Mouse (Mus musculus) megakaryocyte, embryonic 14.5 days (primary cell): ENCODE measurements around the gene Gm20388. TPM values are rescaled to one million over a fixed set of nuclear protein-coding genes. Genes with fewer than 3 reads are reported as not detected.
A peak's percentile ranks its signal among the peaks of the same experiment; 100 is the strongest.

Source experiments
- H3K27me3 ChIP-seq: replicated peaks from 2 replicates; pipeline ENCODE3; 2012; ENCODE audit warnings: inconsistent platforms
- H3K36me3 ChIP-seq: replicated peaks from 2 replicates; pipeline ENCODE3; 2012; ENCODE audit warnings: low read length, inconsistent platforms, mixed read lengths
- H3K4me1 ChIP-seq: 2 replicates; pipeline ENCODE4 v1.6.1; 2012; ENCODE audit warnings: inconsistent platforms
- H3K4me3 ChIP-seq: replicated peaks from 2 replicates; pipeline ENCODE3; 2012; ENCODE audit warnings: moderate library complexity, mild to moderate bottlenecking, inconsistent platforms
- H3K9me3 ChIP-seq: 2 replicates; pipeline ENCODE4 v1.6.1; 2012; ENCODE audit warnings: inconsistent platforms
- FLI1 ChIP-seq: IDR thresholded peaks from 2 replicates; pipeline ENCODE4 v1.6.1; 2012; ENCODE audit warnings: low read length, inconsistent platforms, mixed read lengths
- GATA1 ChIP-seq: IDR thresholded peaks from 3 replicates; pipeline ENCODE4 v1.6.1; 2012; ENCODE audit warnings: mixed read lengths, low read length, inconsistent platforms, borderline replicate concordance
- polyA plus RNA-seq: library from polyadenylated mRNA; stranded (reverse); fragments of >175 nt; gene quantifications from 2 replicates; pipeline ENCODE4 v1.2.3, GENCODE M21; 2012; ENCODE audit warnings: low replicate concordance; ENCODE audit not compliant: insufficient read depth

Gene Gm20388
- polyA plus RNA-seq, 1 experiment, result 111 TPM

GRCm38 (mm10) chr8:120310063-120310462, 399.4 kb downstream of the Gm20388 start:
- H3K4me3 ChIP-seq, result no peak overlapping the region
- H3K9me3 ChIP-seq, result no peaks in the 10 kb centered on the region
- peaks cover 47% of the 10 kb centered on the region for H3K27me3 ChIP-seq
- no peaks in the 10 kb centered on the region for H3K36me3 ChIP-seq
- peaks cover 56% of the 10 kb centered on the region for H3K4me1 ChIP-seq
- TF ChIP-seq FLI1 (no peak), GATA1 (no peak)

GRCm38 (mm10) chr8:120312452-120312851, 401.8 kb downstream of the Gm20388 start:
- Histone ChIP-seq H3K27me3 (peaks cover 64% of the 10 kb centered on the region), H3K9me3 (no peaks in the 10 kb centered on the region)

GRCm38 (mm10) chr8:120313674-120314073, 403.0 kb downstream of the Gm20388 start:
- TF ChIP-seq FLI1 (no peak), GATA1 (no peak)
- H3K4me3 ChIP-seq, result no peak overlapping the region
- no peaks in the 10 kb centered on the region for H3K36me3 ChIP-seq
- peaks cover 64% of the 10 kb centered on the region for H3K27me3 ChIP-seq
- H3K4me1 ChIP-seq, result peaks cover 35% of the 10 kb centered on the region
- no peaks in the 10 kb centered on the region for H3K9me3 ChIP-seq

More at GRCm38 (mm10) chr8:120312452-120312851, 401.8 kb downstream of the Gm20388 start:
- Histone ChIP-seq H3K4me1 (peaks cover 47% of the 10 kb centered on the region), H3K36me3 (no peaks in the 10 kb centered on the region), H3K4me3 (peak overlapping the region; percentile 24)
- TF ChIP-seq FLI1 (no peak), GATA1 (no peak)

GRCm38 (mm10) chr8:120314932-120315331, 404.3 kb downstream of the Gm20388 start:
- Histone ChIP-seq H3K4me1 (peaks cover 44% of the 10 kb centered on the region), H3K9me3 (no peaks in the 10 kb centered on the region), H3K27me3 (peaks cover 53% of the 10 kb centered on the region), H3K36me3 (no peaks in the 10 kb centered on the region), H3K4me3 (no peak overlapping the region)
- TF ChIP-seq FLI1 (no peak), GATA1 (no peak)

GRCm38 (mm10) chr8:120315644-120316043, 405.0 kb downstream of the Gm20388 start:
- Histone ChIP-seq H3K9me3 (no peaks in the 10 kb centered on the region), H3K27me3 (peaks cover 46% of the 10 kb centered on the region), H3K4me1 (peaks cover 51% of the 10 kb centered on the region), H3K36me3 (no peaks in the 10 kb centered on the region), H3K4me3 (no peak overlapping the region)
- no peak for TF ChIP-seq FLI1
- no peak for TF ChIP-seq GATA1

- Histone ChIP-seq H3K36me3 (no peaks in the 10 kb centered on the region), H3K4me3 (no peak overlapping the region), H3K27me3 (peaks cover 40% of the 10 kb centered on the region), H3K4me1 (peaks cover 50% of the 10 kb centered on the region), H3K9me3 (no peaks in the 10 kb centered on the region)
- no peak for TF ChIP-seq GATA1
- no peak for TF ChIP-seq FLI1
These were observed 406.1 kb downstream of the Gm20388 start for GRCm38 (mm10) chr8:120316707-120317106.

- TF ChIP-seq FLI1 (no peak), GATA1 (no peak)
- Histone ChIP-seq H3K4me1 (peaks cover 49% of the 10 kb centered on the region), H3K27me3 (peaks cover 38% of the 10 kb centered on the region), H3K9me3 (no peaks in the 10 kb centered on the region), H3K36me3 (no peaks in the 10 kb centered on the region), H3K4me3 (no peak overlapping the region)
These were observed 406.6 kb downstream of the Gm20388 start for GRCm38 (mm10) chr8:120317118-120317824.

- no peaks in the 10 kb centered on the region for H3K36me3 ChIP-seq
- H3K27me3 ChIP-seq, result peaks cover 37% of the 10 kb centered on the region
- H3K4me1 ChIP-seq, result peaks cover 52% of the 10 kb centered on the region
- H3K4me3 ChIP-seq, result no peak overlapping the region
- H3K9me3 ChIP-seq, result no peaks in the 10 kb centered on the region
- TF ChIP-seq GATA1 (no peak), FLI1 (no peak)
These were observed 407.9 kb downstream of the Gm20388 start for GRCm38 (mm10) chr8:120318476-120318991.

- Histone ChIP-seq H3K4me3 (peak overlapping the region; percentile 65), H3K4me1 (peaks cover 58% of the 10 kb centered on the region), H3K36me3 (no peaks in the 10 kb centered on the region), H3K9me3 (no peaks in the 10 kb centered on the region), H3K27me3 (peaks cover 31% of the 10 kb centered on the region)
- no peak for TF ChIP-seq GATA1
- TF ChIP-seq FLI1, result no peak
These were observed 408.8 kb downstream of the Gm20388 start for GRCm38 (mm10) chr8:120319449-120319848.

GRCm38 (mm10) chr8:120320146-120320545, 409.5 kb downstream of the Gm20388 start:
- no peak for TF ChIP-seq GATA1
- no peak for TF ChIP-seq FLI1
- no peaks in the 10 kb centered on the region for H3K36me3 ChIP-seq
- H3K4me1 ChIP-seq, result peaks cover 61% of the 10 kb centered on the region
- H3K27me3 ChIP-seq, result peaks cover 28% of the 10 kb centered on the region
- no peak overlapping the region for H3K4me3 ChIP-seq
- H3K9me3 ChIP-seq, result no peaks in the 10 kb centered on the region
